Mouse (Mus musculus) kidney, postnatal 10 days (tissue): ENCODE results near the gene Lpp.

Experiments used
- DNase-seq: peaks from one replicate; pipeline ENCODE4 v3.0.0; 2021; ENCODE audit warnings: mixed read lengths

Lpp gene

DNA sequence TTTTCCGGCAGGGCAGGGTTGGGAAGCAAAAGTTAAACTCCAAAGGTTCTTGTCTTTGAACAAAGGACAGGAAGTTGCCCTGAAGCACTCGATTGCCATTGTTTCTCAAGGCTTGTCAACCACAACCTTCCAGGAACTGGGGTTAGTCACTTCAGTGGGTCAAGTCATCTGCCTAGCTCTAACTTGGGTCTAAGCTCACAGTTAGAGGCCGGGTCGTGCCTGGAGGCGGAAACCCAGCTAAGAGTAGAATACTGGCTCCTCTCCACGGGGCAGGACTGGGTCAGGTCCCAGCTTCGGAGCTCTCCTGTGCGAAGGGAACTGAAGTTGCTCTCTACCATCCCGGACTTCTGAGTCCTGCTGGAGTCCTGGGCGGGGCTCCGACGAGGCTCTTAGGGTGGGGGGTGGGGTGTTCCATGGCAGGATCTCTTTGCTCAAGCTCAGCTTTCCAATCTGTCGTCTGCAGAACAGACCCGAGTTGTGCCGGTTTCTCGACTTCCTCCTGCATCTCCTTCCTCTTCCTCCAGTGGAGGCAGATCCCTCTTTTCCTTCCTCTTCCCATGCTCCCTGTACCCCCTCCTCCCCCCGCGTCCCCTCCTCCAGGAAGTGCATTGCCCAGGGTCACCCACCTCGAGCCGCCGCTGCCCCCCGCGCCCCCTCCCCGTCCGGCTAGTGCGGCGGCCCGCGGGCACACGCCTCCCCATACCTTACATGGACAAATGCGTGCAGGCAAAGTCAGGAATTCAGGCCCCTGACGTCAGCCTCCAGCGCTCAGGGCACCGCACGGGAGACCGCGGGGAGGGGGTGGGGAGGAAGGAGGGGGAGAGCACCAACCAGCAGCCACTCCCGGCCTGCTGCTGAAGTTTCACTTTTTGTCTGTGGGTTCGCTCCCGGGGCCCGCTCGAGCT lies at the start of gene Lpp:
TSS of gene Lpp (plus strand) at position 857 of the 905 bp plus-strand sequence.
- DNase-seq = peak; percentile 89

DNA sequence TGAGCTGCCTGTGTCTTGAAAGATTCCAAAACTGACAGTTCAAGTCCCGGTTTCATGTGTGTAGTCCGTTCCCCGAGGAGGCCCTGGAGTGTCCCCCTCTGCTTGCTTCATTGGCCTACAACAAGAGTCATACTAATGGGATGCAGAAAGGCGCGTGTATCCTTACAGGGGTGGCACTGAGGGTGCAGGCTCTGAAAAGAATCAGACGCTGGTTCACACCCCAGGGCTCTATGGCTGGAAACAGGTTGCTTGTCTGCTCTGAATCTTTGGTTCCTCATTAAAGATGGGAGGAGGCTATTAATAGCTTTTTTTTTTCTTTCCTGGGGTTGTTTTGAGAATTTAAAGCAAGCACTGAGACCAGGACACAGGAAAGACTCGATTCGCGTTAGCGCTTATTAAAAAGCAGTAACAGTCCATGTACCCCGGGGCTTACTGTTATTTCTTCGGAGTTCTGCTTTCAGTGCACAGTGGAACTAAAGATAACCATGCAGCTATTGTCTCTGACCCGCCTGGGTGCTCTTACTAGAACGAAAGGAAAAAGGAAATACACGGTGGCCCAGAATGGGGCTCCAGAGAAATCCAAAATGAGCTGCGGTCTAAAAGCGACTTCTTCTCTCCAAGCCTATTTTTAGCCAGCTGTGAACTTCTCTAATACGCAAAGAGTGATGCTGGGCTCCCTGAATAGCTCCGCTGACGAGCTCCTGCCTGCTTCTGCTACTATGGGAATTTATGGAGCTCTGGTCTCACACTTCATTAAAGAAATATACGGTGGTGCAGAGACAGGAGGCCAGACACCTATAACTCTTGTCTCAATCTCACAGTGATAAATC lies 45.5 kb upstream of the Lpp start:
- DNase-seq = peak; percentile 22

DNA sequence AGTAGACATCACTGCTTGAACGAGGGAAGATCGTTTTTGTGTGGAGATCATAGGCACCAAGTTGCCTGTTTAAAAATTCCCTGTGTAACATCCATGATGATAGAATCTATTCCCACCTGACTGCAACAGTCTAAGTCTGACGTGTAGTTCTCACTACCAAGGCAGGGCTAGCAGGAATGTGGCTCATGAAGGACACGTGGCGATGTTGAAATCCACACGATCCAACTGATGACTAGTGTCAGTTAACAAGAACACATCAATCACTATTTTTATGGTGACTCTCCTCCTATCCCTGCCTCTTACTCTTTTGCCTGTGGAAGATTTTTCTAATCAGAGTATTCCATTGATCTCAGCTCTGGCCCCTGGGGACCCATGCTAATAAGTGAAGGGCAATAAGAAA lies 43.0 kb upstream of the Lpp start:
- DNase-seq = no peak

DNA sequence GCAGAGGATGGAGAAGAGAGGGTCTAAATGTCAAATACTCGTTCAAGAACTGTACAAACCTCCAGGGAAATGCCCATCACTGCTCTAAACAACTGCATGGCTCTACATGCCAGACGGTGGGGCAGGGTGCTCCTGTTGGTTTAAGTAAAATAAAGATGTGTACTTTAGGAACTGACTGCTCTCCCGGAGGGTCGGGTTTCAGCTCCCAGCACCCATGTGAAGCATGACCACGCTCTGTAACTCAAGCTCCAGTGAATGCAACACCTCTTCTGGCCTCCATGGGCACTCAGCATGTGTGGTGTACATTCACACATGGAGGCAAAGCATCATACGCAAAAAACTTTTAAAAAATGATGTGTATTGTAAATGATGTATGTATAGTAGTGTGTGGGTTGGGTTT lies 42.6 kb upstream of the Lpp start:
- no peak for DNase-seq

DNA sequence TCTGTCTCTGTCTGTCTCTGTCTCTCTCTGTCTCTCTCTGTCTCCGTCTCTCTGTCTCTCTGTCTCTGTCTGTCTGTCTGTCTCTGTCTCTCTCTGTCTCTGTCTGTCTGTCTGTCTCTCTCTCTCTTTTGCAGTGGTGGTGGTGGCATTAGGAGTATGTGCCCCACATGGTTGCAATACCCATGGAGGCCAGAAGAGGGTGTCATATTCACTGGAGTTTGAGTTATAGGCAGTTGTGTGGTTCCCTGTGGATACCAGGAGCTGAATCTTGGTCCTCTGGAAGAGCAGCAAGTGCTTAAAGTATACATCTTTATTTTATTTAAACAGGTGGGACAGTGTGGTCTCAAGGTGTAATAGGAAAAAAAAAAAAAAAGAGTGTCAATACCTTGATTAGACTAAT lies 41.5 kb upstream of the Lpp start:
- no peak for DNase-seq

DNA sequence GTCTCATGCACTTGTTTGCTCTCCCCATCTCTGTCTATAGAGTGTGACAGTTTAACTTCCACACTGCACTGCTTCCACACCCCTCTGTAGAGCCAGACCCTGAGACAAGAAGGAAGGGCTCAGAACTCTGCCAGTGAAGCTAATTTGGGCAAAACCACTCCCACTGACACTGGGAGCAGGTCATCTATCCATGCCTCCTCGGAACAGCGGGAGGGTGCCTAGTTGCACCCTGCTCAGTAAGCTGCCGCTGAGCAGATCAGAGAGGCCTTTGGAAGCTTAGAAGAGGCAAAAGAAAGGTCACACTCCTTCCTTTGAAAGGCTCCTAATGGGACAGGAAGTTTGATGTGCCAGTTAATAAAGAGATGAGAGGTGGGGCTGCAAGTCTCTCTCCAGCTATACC lies 39.5 kb upstream of the Lpp start:
- DNase-seq = no peak

DNA sequence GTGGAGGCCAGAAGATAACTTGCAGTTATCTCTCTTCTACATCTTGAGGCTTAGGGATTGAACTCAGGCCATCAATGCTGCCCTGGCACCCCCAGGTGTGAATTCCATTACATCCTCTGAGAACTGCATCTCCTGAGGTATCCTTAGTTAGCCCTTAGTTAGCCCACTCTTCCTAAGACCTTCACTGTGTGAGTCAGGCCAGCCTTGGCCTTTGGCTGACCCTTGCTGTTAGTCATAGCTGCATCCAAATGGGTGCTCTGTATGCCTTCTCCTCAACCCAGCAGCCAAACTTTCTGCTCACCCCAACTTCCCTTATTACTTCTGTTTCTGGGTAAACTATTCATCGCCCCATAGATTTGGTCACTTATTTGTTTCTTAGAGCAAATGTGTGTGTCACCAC lies 31.6 kb upstream of the Lpp start:
- no peak for DNase-seq

DNA sequence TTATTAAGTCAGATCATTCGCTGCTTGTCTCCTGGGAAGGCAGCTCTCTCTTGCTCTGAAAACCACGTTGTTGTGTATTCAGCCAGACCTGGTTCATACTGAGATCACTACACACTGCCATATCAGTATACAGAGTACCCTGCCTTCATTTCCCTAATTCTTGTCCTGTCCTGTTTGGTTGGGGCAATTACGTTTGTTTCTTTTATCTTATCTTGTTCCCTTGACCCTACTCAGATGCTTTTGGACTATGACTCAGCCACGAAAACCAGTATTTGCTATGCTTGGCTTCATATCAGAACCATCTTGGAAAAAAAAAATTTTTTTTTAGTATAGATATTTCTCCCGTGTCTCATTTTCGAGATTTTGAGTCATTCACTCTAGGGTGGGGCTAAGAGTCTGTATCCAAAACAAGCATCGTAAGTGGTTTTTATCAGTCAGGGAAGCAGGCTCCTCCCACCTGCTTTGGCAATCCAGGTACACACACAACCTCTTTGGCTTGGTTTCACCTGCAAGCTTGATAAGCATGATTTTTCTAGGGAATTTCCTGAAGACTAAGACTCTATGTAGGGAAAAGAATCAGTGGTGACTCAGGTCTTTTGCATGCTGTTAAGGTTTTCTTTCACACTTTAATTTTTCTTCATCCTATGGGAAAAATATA lies 29.1 kb upstream of the Lpp start:
- DNase-seq = no peak

DNA sequence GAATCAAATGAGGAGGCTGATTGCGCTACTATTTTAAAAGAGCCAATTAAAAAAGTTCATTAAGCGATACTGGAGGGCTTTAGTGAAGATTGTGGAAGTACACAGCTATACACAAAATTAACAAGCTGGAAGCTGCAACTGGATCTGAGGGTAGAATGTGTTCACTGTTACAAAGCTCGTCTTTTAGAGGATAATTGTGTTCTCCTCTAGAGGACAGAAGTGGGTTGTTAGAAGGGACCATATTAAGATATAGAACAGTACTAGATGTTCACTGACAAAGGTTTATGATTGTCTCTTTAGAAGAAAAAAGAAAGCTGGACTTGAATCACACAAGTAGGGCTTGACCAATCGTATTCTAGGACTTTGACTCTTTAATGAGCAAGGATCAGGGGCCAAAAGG lies 27.4 kb upstream of the Lpp start:
- DNase-seq = no peak

DNA sequence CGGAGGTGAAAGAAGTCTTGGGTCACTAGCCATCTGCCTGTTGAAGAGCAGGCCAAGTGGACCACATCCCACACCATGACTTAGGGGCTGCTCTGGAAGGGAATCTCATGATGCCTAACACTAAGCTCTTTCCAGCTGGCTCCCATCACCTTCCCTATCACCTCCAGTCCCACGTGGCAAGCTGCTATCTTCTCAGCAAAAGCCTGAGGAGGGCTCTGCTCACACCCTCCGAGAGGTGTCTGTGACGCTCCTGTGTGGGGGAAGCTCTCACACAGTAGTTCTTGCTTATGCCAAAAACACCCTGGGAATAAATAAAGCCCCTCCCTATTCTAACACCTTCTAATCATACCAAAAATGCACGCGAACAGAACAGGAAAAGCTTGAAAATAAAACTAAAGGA lies 26.2 kb upstream of the Lpp start:
- no peak for DNase-seq

DNA sequence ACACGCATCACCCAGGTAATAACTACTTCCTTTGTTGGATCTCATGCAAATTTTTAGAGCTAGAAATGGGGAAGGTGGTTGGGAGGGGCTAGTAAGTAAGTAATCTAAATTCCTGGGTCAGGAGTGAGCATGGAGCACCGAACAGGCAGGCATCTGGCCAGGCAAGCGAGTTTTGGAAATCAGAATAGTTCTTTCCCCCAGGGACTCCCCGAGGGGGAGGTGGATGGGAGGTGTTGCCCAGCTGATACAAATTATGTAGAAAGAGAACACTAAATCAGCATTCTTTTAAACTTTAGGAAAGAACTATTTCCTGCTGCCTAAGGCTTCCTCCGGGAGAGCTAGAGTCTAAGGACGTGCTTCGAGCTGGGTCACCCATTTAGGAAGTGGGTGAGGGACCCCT lies 25.8 kb upstream of the Lpp start:
- no peak for DNase-seq

DNA sequence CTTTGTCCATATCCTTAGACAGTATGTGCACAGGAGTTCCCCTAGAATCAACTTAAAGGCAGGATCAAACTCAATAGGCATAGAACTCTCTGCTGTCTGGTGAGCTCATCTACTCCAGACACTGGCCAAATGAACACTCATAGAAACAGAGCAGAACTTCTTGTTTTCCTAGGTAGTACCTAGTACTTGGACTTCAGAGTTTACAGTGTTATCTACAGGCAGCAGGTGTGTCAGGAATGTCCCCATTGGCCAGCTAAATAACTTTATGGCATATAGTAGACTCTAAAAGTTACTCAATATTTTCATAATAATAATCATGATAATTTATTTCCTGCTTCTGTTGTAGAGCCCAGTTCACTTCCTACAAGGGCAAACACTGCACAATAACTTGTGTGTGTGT lies 16.8 kb upstream of the Lpp start:
- DNase-seq = no peak

DNA sequence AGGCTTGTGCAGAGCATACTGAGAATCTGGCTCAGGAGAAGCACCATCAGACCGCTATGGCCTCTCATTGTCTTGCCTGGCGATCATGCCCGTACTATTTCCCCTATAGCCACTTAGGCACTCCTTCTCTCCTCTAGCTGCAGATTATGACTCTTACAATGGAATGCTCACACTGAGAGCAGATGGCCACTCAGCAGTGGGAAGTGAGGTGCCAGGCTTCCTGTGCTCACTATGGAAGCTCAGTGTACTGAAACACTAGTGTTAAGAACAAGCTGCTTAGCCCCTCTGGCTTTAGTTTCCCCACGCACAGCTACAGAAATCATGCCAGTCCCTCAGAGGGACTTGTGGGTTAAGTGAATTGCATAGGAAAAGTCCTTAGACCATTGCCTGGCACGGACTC lies 2.7 kb upstream of the Lpp start:
- no peak for DNase-seq

DNA sequence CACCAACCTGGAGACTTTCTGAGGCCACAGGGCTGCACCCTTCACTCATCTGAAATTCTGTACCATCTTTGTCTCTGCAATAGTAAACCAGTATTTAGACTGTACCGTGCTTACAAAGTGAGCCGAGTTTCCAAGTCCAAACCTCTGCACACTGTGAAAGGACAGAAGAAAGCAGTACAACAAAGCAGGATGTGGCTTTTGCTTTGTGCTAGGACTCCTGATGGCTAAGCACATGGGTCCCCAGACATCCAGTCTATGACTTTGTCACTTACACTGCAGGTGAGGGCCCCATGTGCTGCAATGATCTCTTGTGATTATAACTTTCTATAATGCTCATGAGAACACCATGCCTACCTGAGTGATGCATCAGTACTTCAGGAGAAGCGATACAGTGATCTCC lies 2.2 kb upstream of the Lpp start:
- DNase-seq = no peak

DNA sequence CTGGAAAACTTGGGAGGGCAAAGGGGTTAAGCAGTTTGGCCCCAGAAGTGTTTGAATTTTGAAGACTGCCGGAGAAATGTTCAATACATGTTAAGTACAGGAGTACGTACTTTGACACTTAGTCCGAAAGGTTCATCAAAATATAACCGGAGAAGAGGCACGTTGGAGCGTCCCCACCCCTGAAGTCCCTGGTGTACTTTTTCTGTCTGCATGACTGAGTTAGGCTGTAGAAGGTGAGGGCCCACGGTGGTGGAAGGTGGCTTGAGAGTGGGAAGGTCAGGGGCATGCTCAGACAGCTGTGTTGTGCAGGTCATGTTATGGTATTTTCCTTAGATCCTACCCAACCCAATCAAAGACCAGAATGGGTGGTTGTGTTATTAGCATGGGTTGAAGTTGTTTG lies 1.4 kb upstream of the Lpp start:
- no peak for DNase-seq

DNA sequence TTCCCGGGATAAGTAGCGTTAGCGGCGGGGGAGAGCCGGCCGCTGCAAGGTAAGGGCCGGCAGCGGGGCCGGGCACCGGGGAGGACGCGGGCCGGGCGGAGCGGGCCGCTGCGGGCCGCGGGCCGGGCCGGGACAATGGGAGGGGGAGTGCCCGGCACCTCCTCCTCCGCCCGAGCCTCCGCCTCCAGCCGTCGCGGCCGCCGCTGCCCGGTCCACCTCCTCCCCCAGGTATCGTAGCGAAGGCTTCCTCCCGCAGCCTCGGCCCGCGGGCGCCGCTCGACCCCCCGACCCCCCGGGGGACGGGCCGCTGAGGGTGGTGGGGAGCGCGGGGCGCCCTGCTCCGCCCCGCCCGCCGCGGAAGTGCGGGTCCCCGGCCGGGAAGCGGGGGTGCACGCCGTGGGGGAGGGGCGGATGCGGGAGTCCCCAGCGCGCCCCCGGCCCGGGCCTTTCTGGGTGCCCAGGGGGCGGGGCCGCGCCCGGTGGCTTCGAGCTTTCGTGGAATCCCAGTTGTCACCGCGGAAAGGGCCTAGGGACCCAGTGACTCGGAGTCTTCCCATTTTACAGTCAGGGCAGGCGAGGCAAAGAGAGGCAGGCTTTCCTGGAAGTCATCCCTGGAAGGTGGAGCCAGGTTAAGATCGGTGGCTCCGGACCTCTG lies 376 bp downstream of the Lpp start:
- DNase-seq = peak; percentile 84

DNA sequence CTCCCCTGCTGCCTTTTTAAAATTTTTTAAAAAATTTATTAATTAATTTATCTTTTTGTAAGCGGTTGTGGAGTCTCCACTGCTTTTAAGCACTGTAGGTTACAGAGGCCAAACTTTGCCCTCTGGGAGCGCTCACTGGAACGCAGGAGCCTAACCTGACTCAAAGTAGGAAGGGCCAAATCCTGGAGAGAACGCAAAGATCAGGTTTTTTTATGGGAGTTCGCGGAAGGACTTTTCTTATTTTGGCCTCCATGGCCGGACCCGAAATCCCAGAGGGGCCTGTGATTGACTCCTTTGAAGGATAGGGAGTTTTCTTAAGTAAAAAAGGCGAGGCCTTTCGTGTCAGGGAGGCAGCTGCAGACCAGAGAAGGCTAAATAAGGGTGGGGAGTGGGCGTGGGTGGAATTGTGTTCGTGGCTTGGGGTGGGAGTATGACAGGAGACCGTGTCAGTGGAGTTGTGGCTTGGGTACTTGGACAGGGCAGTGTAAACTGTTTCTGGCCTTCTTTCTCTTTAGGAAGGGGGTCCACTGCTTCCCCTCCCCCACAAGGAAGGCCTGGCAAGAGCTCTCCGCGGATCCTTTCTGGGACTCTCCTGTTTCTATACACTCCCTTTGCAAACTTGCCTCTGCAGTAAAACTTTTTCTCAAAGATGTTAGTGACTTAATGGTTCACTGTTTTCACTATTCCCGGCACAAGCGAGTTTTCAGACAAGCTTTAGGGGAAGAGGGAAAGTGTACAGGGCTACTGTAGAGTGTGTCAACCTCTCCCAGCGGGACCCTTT lies 1.1 kb downstream of the Lpp start:
- peak; percentile 63 for DNase-seq

DNA sequence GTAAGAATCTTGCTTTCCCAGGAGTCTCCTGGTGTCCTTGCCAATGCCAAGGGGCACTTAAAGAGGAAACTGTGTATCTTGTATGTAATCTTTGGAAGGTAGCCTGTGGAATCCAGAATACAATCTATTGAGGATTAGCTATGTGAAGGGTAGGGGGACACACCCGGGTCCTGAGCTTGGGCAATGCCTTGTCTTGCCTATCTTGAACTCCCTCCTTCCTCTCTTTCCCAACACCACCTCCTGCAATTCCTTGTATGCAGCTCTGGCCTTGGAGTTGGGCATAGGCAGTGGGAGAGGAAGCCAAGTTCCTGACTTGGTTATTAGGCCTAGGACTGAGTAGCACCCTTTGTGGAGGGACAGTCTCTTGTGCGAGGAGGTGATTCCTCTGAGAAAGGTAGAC lies 1.8 kb downstream of the Lpp start:
- no peak for DNase-seq

DNA sequence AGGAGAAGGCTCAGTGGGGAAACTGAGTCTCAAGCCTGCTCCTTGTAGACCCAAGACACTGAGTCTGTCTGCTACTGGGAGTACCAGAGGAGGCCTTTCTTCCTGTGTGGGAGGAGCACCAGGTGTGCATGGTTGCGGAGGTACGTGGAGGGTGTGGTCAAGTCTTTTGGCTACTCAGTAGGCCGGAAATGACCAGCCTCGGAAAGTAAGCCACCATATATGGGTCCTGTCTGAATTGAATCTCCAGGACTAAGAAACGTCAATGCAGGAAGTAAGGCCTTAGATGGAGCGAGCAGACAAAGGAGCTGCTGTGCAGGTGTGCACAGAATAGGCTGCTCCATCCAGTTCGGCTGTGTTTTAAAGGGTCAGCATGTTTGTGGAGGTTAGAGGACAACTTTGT lies 3.2 kb downstream of the Lpp start:
- DNase-seq = no peak

DNA sequence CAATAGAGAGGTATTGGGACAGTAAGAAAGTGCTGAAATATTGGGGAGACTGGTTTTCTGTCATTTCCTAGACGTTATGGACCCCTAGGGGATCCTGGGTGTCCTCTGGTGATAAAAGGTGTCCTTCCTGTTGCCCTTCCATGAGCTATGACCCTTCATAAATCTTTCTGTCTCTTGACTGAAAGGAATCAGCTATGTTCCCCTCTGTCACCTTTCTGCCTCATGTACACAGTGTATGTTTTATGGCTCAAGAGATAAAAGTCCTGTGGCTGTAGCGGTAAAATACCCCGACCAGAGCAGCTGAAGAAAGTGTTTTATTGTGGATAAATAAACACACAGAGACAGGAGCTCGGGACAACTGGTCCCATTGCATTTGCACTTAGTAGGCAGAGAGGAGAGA lies 5.2 kb downstream of the Lpp start:
- DNase-seq = no peak

DNA sequence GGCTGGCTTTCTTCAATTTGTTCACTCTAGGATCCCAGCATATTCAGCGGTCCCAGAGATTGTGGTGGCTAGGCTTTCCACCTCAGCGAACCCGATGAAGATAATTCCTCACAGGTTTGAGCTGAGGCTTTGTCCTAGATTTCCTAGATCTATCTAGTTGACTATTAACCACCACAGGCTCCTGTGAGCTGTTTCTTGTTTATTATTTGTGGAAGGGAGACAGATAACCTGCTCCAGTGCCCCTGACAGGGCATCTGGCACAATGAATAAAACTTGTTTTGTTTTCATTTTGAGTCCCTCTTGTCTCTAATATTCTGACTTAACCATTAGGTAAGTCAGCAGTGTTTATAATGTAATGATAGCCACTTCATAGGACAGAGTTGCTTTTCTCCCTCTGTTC lies 5.6 kb downstream of the Lpp start:
- DNase-seq = no peak

DNA sequence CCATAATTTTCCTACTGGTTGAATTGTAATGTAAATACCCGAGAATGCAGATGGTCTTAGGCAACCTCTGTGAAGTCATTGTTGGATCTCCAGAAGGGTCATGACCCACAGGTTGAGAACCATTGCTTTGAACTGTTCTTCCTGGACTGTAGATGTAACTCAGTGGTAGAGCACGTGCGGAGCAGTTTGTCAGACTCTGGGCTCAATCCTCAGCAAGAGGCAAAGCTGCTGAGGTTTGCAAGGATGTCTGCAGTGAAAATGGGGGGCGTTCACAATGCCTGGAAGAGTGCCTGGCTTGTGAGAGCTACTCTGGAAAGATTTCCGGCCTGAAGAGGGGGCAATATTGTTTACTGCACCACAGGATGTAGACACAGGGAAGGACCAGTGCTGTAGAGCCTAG lies 6.2 kb downstream of the Lpp start:
- peak; percentile 65 for DNase-seq
